Mouse (Mus musculus): ENCODE measurements at regions not wholly inside any gene's neighbourhood (a gene's known extent, or its start where the extent isn't known, plus 50 kb on each side); places are given as distances from the start of the nearest gene placed in this dataset.

- WGBS = 92% methylated on average over 5 of the region's 5 CpGs
- H3K4me1 ChIP-seq (replicated peaks) = no peaks in the 10 kb centered on the region
- ATAC-seq (ENCODE audit: low FRiP score, low read depth) = no peak
- no peak overlapping the region for H3K27ac ChIP-seq (replicated peaks)
- H3K9me3 ChIP-seq = no peaks in the 10 kb centered on the region
- H3K9ac ChIP-seq = no peak overlapping the region
- H3K4me2 ChIP-seq = no peak overlapping the region
- no peaks in the 10 kb centered on the region for H3K27me3 ChIP-seq
- no peaks in the 10 kb centered on the region for H3K36me3 ChIP-seq
- H3K4me3 ChIP-seq = no peak overlapping the region
These were observed 74.8 kb upstream of the Akirin2 start for GRCm38 (mm10) chr4:34475792-34476448.

- ATAC-seq (ENCODE audit: low FRiP score, low read depth) = no peak
- Histone ChIP-seq H3K9me3 (no peaks in the 10 kb centered on the region), H3K36me3 (no peaks in the 10 kb centered on the region), H3K9ac (no peak overlapping the region), H3K27me3 (no peaks in the 10 kb centered on the region), H3K4me2 (no peak overlapping the region), H3K4me3 (no peak overlapping the region), H3K27ac (replicated peaks) (no peak overlapping the region), H3K4me1 (replicated peaks) (no peaks in the 10 kb centered on the region)
- 56% methylated on average over 1 of the region's 1 CpGs for WGBS
These were observed 66.5 kb upstream of the Akirin2 start for GRCm38 (mm10) chr4:34484273-34484672.

GRCm38 (mm10) chr4:34485574-34485973 is 65.2 kb upstream of the Akirin2 start:
- H3K27me3 ChIP-seq = no peaks in the 10 kb centered on the region
- H3K4me3 ChIP-seq = no peak overlapping the region
- no peak overlapping the region for H3K4me2 ChIP-seq
- ATAC-seq (ENCODE audit: low FRiP score, low read depth) = no peak
- H3K36me3 ChIP-seq = no peaks in the 10 kb centered on the region
- no peak overlapping the region for H3K27ac ChIP-seq (replicated peaks)
- WGBS = 86% methylated on average over 17 of the region's 17 CpGs
- H3K9me3 ChIP-seq = no peaks in the 10 kb centered on the region
- no peak overlapping the region for H3K9ac ChIP-seq
- no peaks in the 10 kb centered on the region for H3K4me1 ChIP-seq (replicated peaks)

DNA sequence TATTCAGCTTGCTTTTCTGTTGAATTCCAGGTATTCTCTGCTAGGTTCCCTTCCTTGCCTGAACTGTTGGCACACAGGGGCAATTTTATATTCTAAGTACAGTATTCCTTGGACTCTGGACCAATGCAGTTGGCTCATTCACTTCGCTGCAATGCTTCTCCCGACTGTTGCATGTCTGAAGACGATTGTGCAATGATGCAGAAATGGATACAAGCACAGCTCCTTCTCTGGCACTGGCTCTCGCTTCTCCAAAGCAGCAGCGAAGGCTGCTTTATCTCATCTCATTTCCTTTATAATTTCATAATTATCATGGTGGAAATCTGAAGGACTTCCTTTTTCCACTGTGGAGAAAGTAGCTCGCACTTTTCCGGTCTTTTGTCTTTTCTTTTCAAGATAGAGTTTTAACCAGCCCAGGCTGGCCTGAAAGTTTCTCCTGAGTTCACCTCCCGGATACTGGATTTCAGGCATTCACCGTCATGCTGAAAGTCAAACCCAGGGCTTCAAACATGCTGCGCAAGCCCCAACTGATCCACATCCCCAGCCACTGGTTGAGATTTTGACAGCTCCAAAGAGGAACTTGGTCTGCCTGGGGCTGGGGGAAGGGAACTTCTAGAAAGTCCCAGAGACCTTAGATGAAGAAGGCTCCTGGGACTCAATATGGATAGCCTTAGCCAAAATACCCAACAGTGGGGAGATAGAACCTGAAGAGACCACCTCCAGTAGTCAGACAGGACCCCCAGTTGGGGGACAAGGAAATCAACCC is 55.6 kb upstream of the Akirin2 start:
- H3K4me3 ChIP-seq = no peak overlapping the region
- no peak overlapping the region for H3K27ac ChIP-seq (replicated peaks)
- H3K9ac ChIP-seq = no peak overlapping the region
- ATAC-seq (ENCODE audit: low FRiP score, low read depth) = no peak
- H3K4me1 ChIP-seq (replicated peaks) = no peaks in the 10 kb centered on the region
- H3K36me3 ChIP-seq = no peaks in the 10 kb centered on the region
- WGBS = 85% methylated on average over 10 of the region's 10 CpGs
- H3K9me3 ChIP-seq = no peaks in the 10 kb centered on the region
- H3K27me3 ChIP-seq = no peaks in the 10 kb centered on the region
- no peak overlapping the region for H3K4me2 ChIP-seq

- no peak overlapping the region for H3K9ac ChIP-seq
- no peaks in the 10 kb centered on the region for H3K4me1 ChIP-seq (replicated peaks)
- no peaks in the 10 kb centered on the region for H3K36me3 ChIP-seq
- no peak overlapping the region for H3K27ac ChIP-seq (replicated peaks)
- no peak for ATAC-seq (ENCODE audit: low FRiP score, low read depth)
- no peak overlapping the region for H3K4me2 ChIP-seq
- no peaks in the 10 kb centered on the region for H3K27me3 ChIP-seq
- H3K4me3 ChIP-seq = no peak overlapping the region
- WGBS = 89% methylated on average over 9 of the region's 9 CpGs
- H3K9me3 ChIP-seq = no peaks in the 10 kb centered on the region
These were observed 52.4 kb upstream of the Akirin2 start for GRCm38 (mm10) chr4:34498325-34498724.

GRCm38 (mm10) chr4:34498781-34499180 is 52.0 kb upstream of the Akirin2 start:
- H3K4me1 ChIP-seq (replicated peaks) = no peaks in the 10 kb centered on the region
- H3K27me3 ChIP-seq = no peaks in the 10 kb centered on the region
- 91% methylated on average over 7 of the region's 7 CpGs for WGBS
- H3K9ac ChIP-seq = no peak overlapping the region
- H3K9me3 ChIP-seq = no peaks in the 10 kb centered on the region
- no peak overlapping the region for H3K4me2 ChIP-seq
- H3K36me3 ChIP-seq = no peaks in the 10 kb centered on the region
- no peak overlapping the region for H3K27ac ChIP-seq (replicated peaks)
- H3K4me3 ChIP-seq = no peak overlapping the region
- ATAC-seq (ENCODE audit: low FRiP score, low read depth) = no peak

- no peaks in the 10 kb centered on the region for H3K4me1 ChIP-seq (replicated peaks)
- H3K4me3 ChIP-seq = no peak overlapping the region
- H3K36me3 ChIP-seq = no peaks in the 10 kb centered on the region
- no peaks in the 10 kb centered on the region for H3K27me3 ChIP-seq
- no peak overlapping the region for H3K4me2 ChIP-seq
- H3K27ac ChIP-seq (replicated peaks) = no peak overlapping the region
- WGBS = 89% methylated on average over 3 of the region's 3 CpGs
- no peak overlapping the region for H3K9ac ChIP-seq
- no peaks in the 10 kb centered on the region for H3K9me3 ChIP-seq
- ATAC-seq (ENCODE audit: low FRiP score, low read depth) = no peak
These were observed 51.0 kb upstream of the Akirin2 start for GRCm38 (mm10) chr4:34499731-34500130.

Data from hindbrain, embryonic 15.5 days (tissue).